Mouse (Mus musculus) limb, embryonic 13.5 days (tissue): ENCODE measurements around the gene P3h3. TPM values are rescaled to one million over a fixed set of nuclear protein-coding genes. Genes with fewer than 3 reads are reported as not detected.
"Not testable (repeated sequence)": the region's sequence is repeated elsewhere in the genome, so short reads cannot be mapped to it uniquely, and the experiment has no call there.

Source experiments
- ATAC-seq: fragments of 200-750 bp; cut with Nextera tagmentation; 2 replicates; pipeline ENCODE4 v1.8.0; 2017; ENCODE audit warnings: low read depth, moderate number of reproducible peaks, moderate TSS enrichment; ENCODE audit not compliant: low FRiP score
- H3K27ac ChIP-seq: fragments of 300-500 bp; sonication (generic); 2 replicates; pipeline ENCODE4 v1.5.1; 2015; ENCODE audit warnings: inconsistent platforms, mild to moderate bottlenecking, moderate library complexity
- H3K27me3 ChIP-seq: fragments of 300-500 bp; sonication (generic); 2 replicates; pipeline ENCODE4 v1.6.1; 2015; ENCODE audit warnings: mild to moderate bottlenecking, inconsistent platforms
- H3K36me3 ChIP-seq: fragments of 300-500 bp; sonication (generic); 2 replicates; pipeline ENCODE4 v1.6.1; 2015; ENCODE audit warnings: inconsistent platforms, mild to moderate bottlenecking, moderate library complexity
- H3K4me1 ChIP-seq: fragments of 300-500 bp; sonication (generic); 2 replicates; pipeline ENCODE4 v1.6.1; 2015; ENCODE audit warnings: inconsistent platforms
- H3K4me2 ChIP-seq: fragments of 300-500 bp; sonication (generic); replicated peaks from 2 replicates; pipeline ENCODE4 v1.6.1; 2015; ENCODE audit warnings: inconsistent platforms, mild to moderate bottlenecking, moderate library complexity
- H3K4me3 ChIP-seq: fragments of 300-500 bp; sonication (generic); 2 replicates; pipeline ENCODE4 v1.5.1; 2015; ENCODE audit warnings: moderate library complexity, mild to moderate bottlenecking, inconsistent platforms
- H3K9ac ChIP-seq: fragments of 300-500 bp; sonication (generic); 2 replicates; pipeline ENCODE4 v1.6.1; 2015; ENCODE audit warnings: mild to moderate bottlenecking, inconsistent platforms
- H3K9me3 ChIP-seq: fragments of 300-500 bp; sonication (generic); 2 replicates; pipeline ENCODE4 v1.6.1; 2016; ENCODE audit warnings: inconsistent platforms
- WGBS: fragments of 180-500 bp; shearing (Covaris S2); methylation state at CpG from one replicate; pipeline ENCODE4 v1.1.7; 2015; 5-methylcytosine and 5-hydroxymethylcytosine counted together
- polyA plus RNA-seq: library from polyadenylated mRNA; unstranded; fragments of >200 nt; fragmentation: Nextera tagmentation; extraction: Ambion mirVana; gene quantifications from 2 replicates; pipeline ENCODE4 v1.2.1, GENCODE M21; 2015

The P3h3 gene
- 60.4 and 61.2 TPM in 2 replicates for polyA plus RNA-seq

- Histone ChIP-seq H3K9me3 (no peaks in the 10 kb centered on the region), H3K4me3 (peak within 1 kb of the TSS; percentile 87), H3K36me3 (peaks cover 32% of the 10 kb centered on the region), H3K27ac (peak within 1 kb of the TSS; percentile 100), H3K4me2 (peak within 1 kb of the TSS; percentile 69), H3K4me1 (peaks cover 47% of the 10 kb centered on the region), H3K9ac (peak within 1 kb of the TSS; percentile 99), H3K27me3 (0 out of 2 replicates have a peak, but pooled peaks cover 6% of the 10 kb centered on the region)
- peak; percentile 87 for ATAC-seq
- under 1% methylated on average over 83 of the region's 86 CpGs for WGBS
Measured at GRCm38 (mm10) chr6:124856916-124857839, at the start of gene P3h3. Gene P3h3, minus strand, starts transcription at chr6:124857752.

DNA sequence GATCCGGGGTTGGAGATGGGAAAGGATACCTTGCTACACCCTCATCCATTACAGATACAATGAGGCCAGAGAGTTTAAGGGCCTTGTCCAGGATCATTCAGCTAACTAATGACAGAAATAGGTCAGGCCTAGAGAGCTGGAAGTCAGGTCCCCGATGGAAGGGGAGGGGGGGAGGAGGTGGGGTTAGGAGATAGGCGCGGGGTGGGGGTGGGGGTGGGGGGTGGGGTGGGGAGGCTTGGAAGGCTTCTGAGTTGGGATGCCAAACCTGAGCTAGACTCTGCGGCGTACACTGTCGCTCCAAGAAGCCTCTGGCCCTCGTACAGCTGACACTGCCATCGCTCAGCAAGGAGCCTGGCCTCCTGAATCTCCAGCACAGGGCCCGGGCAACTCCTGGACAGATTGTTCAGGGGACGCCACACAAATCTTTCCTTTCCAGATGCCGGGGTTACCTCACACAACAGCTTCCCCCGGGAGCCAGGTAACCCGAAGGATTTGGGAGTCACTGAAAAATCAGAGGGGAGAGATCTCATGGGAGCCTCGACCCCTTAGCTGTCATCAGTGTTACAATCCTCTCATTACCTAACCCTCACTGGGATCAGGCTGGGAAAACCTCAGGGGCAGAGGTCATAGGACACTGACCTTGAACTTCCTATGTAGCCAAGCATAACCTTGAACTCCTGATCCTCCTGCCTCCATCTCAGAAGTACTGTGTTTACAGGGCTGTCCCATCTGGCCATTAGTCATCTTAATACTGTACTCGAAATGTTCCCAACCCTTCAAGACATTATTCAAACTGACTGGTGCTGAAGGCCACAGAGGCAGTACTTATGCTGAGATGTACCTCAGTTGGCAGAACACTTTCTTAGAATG is 47.7 kb upstream of the P3h3 start:
- Histone ChIP-seq H3K36me3 (no peaks in the 10 kb centered on the region), H3K9ac (peak overlapping the region; percentile 70), H3K9me3 (no peaks in the 10 kb centered on the region), H3K27me3 (peaks cover 13% of the 10 kb centered on the region), H3K4me3 (peak overlapping the region; percentile 50), H3K4me2 (peak overlapping the region; percentile 72), H3K4me1 (peaks cover 23% of the 10 kb centered on the region), H3K27ac (peak overlapping the region; percentile 97)
- 34% methylated on average over 16 of the region's 16 CpGs for WGBS
- no peak for ATAC-seq

DNA sequence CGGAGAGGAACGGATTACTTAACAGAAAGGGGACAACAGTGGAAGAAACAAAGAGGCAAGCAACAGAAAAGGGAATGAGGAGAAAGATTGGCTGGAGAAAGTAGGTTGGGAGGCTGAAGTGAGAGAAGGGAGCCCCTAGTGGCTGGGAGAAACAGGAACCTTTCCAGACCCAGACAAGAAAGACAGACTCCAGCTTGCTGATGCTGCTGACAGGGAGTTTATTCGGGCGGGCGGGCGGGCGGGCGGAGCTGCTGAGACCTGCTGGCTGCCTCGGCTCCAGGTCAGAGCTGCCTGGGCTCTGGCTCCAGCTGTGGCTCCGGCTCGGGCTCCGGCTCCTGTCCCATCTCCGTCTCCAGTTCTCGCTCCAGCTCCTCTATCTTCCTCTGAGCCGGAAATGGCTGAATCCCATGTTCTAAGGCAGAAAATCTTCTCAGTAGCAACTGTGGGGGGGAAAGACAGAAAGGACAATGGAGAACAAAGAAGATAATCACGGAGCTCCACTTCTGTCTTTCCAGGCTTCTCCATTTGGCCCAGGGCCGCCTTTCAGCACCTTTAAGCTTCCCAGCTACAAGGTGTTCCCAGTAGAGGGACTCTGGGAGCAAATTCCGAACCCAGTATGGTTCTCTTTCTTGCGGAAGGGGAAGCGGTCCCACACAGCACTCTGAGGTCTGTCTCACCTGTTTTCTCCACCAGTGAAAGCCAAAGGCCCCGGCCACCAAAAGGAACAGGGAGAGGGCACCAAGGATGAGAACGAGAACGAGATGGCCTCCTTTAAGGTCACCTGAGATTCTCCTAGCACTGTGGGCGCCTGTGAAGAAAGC is 46.8 kb upstream of the P3h3 start:
- 9% methylated on average over 24 of the region's 24 CpGs for WGBS
- Histone ChIP-seq H3K4me2 (peak overlapping the region; percentile 72), H3K9ac (peak overlapping the region; percentile 70), H3K4me1 (peaks cover 16% of the 10 kb centered on the region), H3K36me3 (no peaks in the 10 kb centered on the region), H3K4me3 (peak overlapping the region; percentile 50), H3K27ac (peak overlapping the region; percentile 97), H3K9me3 (no peaks in the 10 kb centered on the region), H3K27me3 (peaks cover 5% of the 10 kb centered on the region)
- ATAC-seq: peak; percentile 78

DNA sequence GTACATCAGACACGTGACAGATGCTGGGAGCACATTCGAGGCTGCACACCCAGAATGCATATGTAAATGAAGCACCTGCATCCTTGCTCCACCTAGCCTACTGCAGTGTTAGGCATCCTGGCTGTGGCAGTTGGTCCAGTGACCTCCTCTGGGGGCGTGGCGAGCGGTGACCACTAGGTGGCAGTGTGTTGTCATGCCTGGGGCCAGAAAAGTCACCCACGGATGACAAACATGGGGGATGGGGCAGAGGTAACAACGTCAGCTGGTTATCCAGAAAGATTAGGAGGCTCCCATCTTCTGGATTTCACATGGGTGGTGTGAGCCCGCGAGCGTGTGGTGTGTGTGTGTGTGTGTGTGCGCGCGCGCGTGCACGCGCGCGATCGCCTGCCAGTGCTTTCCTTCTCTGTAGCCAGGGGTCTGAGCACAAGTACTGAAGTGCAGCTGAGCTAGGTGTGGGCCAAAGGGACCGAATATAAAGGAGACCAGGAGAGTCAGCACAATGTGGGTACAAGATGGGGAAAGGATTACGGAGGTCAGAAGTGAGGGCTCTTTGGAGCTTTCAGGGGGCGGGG is 46.1 kb upstream of the P3h3 start:
- Histone ChIP-seq H3K4me2 (peak overlapping the region; percentile 72), H3K4me3 (peak overlapping the region; percentile 50), H3K9ac (peak overlapping the region; percentile 70), H3K27ac (peak overlapping the region; percentile 97), H3K4me1 (peaks cover 16% of the 10 kb centered on the region), H3K9me3 (no peaks in the 10 kb centered on the region), H3K36me3 (no peaks in the 10 kb centered on the region), H3K27me3 (peaks cover 5% of the 10 kb centered on the region; the same call in 1 of the 2 replicates)
- under 1% methylated on average over 23 of the region's 23 CpGs for WGBS
- ATAC-seq: peak; percentile 81

DNA sequence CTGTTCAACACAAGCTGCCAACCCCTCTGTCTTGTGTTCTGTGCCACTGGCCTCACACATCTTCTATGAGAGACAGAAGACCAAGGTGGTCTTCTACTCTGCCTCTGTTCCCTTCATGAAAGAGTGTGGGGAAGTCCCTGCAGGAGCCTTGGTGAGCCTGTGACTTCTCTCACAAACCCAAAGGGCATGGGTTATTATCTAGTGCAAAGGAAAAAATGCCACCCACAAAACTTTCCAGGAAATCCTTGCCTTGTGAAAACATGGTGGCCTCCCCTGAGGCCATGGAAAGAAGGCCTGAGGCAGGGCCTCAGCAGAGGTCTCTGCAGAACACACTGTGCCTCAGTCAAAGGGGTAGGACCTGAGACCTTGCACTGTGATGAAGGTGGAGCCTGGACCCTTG is 44.3 kb upstream of the P3h3 start:
- no peaks in the 10 kb centered on the region for H3K36me3 ChIP-seq
- no peak overlapping the region for H3K4me2 ChIP-seq
- no peak overlapping the region for H3K9ac ChIP-seq
- H3K4me3 ChIP-seq: no peak overlapping the region
- no peaks in the 10 kb centered on the region for H3K27me3 ChIP-seq
- ATAC-seq: no peak
- H3K27ac ChIP-seq: no peak overlapping the region
- H3K4me1 ChIP-seq: peaks cover 16% of the 10 kb centered on the region
- no peaks in the 10 kb centered on the region for H3K9me3 ChIP-seq

DNA sequence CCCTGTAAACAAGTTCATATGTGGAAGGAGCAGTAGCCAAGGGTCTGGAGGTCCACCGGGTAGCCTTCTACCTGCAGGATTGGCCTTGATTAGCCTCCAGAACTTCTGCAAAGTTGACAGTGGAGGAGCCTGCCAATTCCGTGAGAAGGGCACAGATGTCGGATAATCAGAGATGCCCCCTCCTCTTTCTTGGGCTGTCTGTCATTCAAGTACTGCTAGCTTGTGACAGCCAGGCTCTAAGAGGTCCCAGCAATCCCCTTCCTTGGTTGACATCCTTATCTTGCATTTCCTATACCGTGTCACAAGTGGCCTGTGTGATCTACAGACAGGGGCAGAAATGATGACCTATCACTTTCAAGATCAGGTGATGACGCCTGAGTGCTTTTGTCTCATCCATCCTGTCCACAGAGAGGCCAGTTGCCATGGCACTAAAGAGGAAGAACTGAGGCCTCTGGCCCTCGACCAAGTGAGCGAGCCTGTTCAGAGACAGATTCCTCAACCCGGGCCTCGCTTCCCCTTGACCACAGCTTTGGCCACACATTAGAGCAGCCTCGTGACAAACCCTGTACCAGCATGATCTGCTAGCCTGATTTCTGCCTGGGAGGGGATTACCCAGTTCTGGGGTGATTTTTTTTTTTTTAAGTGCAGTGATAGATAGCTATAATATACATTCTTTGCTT is 43.4 kb upstream of the P3h3 start:
- Histone ChIP-seq H3K27ac (no peak overlapping the region), H3K36me3 (no peaks in the 10 kb centered on the region), H3K4me1 (peaks cover 16% of the 10 kb centered on the region), H3K4me2 (no peak overlapping the region), H3K9ac (0 out of 2 replicates have a peak overlapping the region, but pooled peaks have one; percentile 15), H3K4me3 (no peak overlapping the region), H3K27me3 (no peaks in the 10 kb centered on the region), H3K9me3 (no peaks in the 10 kb centered on the region)
- 63% methylated on average over 10 of the region's 10 CpGs for WGBS
- ATAC-seq: no peak

DNA sequence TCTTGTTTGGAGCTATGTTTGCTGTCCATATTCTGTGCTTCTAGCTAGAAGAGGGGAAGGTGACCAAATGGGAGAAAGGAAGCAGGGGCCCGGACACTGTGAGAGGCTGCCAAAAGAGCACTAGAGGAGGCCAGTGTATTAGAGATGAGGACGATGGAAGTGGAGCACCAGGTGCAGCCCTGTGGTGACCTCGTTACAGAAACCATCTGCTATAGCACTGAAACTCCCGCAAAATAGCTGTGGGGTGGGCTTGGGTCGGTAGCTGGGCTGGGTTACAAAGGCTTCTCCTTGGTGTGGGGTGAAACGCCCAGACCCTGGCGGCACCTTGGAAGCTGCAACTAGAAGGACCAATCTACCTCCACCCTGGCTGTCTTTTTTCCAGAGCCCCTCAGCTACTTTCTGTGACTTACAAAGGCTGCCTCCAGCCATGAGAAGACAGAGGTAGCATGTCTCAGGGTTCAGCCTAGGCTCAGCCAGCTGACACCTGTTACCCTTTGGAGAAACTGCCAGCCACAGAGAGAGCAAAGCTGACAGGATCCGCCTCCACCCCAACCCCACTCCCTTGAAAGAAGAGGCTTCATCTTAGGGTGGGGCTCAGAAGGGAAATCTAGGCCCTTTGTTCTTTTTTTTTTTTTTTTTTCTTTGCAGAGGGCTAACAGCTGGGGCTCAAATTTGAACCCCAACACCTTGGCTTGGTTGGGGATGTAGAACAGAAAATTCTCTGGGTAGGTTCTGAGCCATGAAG is 42.7 kb upstream of the P3h3 start:
- no peak overlapping the region for H3K9ac ChIP-seq
- H3K27ac ChIP-seq: no peak overlapping the region
- no peak overlapping the region for H3K4me2 ChIP-seq
- H3K4me1 ChIP-seq: peaks cover 12% of the 10 kb centered on the region
- H3K4me3 ChIP-seq: no peak overlapping the region
- no peaks in the 10 kb centered on the region for H3K27me3 ChIP-seq
- H3K36me3 ChIP-seq: no peaks in the 10 kb centered on the region
- no peaks in the 10 kb centered on the region for H3K9me3 ChIP-seq
- ATAC-seq: no peak
- 48% methylated on average over 8 of the region's 8 CpGs for WGBS

DNA sequence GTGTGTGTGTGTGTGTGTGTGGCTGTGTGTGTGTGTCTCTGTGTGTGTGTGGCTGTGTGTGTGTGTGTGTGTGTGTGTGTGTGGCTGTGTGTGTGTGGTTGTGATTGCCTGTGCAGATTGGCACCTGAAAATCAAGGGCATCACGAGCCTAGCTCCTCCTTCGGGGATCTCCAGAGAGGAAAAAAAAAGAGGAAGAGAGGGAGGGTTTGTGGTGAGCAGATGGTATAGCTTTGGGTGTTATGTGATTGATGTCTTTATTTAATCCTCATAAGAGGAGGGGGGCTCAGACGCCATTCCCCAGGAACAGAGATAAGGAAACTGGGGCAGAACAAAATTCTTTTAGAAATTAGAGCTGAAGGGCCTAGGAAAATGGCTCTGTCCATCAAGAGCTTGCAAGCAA is 40.8 kb upstream of the P3h3 start:
- ATAC-seq: no peak
- Histone ChIP-seq H3K27ac (no peak overlapping the region), H3K27me3 (no peaks in the 10 kb centered on the region), H3K36me3 (no peaks in the 10 kb centered on the region), H3K4me3 (no peak overlapping the region), H3K9me3 (no peaks in the 10 kb centered on the region), H3K9ac (no peak overlapping the region), H3K4me1 (peaks cover 2% of the 10 kb centered on the region; the same call in 1 of the 2 replicates), H3K4me2 (no peak overlapping the region)
- WGBS: 40% methylated on average over 3 of the region's 3 CpGs

DNA sequence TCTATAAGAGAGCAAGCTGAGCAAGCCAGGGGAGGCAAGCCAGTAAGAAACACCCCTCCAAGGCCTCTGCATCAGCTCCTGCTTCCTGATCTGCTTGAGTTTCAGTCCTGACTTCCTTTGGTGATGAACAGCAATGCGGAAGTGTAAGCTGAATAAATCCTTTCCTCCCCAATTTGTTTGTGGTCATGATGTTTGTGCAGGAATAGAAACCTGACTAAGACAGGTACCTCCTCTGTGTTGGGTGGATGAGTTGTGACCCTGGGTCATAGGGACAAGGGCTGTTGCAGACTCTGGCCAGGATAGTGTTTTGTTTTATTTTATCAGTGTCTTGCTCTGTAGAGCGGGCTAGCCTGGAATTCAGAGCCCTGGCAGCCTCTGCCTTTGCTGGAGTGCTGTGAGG is 36.6 kb upstream of the P3h3 start:
- H3K27me3 ChIP-seq, H3K4me2 ChIP-seq, H3K9me3 ChIP-seq, H3K36me3 ChIP-seq, H3K4me1 ChIP-seq, H3K9ac ChIP-seq, H3K4me3 ChIP-seq, ATAC-seq, H3K27ac ChIP-seq: not testable (repeated sequence)
- WGBS: 94% methylated on average over 2 of the region's 2 CpGs

DNA sequence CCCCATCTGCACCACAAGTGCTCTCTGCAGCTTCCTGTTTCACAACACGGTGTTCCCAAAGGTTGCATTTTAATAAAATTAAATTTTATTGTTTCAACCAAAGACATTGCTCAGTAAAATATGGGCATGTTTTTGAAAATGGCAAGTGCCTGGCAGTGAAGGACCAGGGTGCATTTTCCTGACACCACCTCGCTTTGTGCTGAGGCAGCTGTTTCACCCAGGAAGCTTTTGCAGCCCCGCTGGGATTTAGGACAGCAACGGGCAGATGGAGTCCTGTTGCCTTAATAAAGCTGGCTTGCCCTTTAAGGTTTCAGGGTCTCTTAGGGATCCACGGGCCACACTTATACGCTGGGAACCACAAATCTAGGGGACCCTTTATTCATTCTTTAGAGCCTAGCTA is 33.4 kb upstream of the P3h3 start:
- ATAC-seq: no peak
- 60% methylated on average over 6 of the region's 6 CpGs for WGBS
- no peak overlapping the region for H3K9ac ChIP-seq

More for the DNA sequence above, 33.4 kb upstream of the P3h3 start:
- Histone ChIP-seq H3K27me3 (no peaks in the 10 kb centered on the region), H3K4me3 (no peak overlapping the region), H3K36me3 (no peaks in the 10 kb centered on the region), H3K4me1 (no peaks in the 10 kb centered on the region), H3K4me2 (no peak overlapping the region), H3K9me3 (no peaks in the 10 kb centered on the region), H3K27ac (no peak overlapping the region)
